17 mouse cellular contexts compared by ENCODE assay signal in genomic region chr13:99305186-99305585, GRCm38 (mm10). TPM values are rescaled to one million over a fixed set of nuclear protein-coding genes. Genes with fewer than 3 reads are reported as not detected.
DNase-seq lines count a peak whose midpoint lies in the region.
"Had no signal": no experiment of that assay in that cellular context is flagged by ENCODE, and none has a peak within 500 bp of the region (broad histone marks: within the 10 kb centered on the region; RNA-seq: fewer than 3 reads in every experiment).

No protein-coding gene starts in this region.

- DNase-seq in gastrocnemius, postnatal 14 days: peak; percentile 37
- DNase-seq in gastrocnemius, postnatal 4 days (ENCODE audit: low spot score in 2 of 2): no peak
- peak; percentile 15 to 49 for DNase-seq in lung, adult 18-20 months
- no peak for DNase-seq in lung, postnatal 4 days
- peak; percentile 69 for DNase-seq in lung, postnatal 25 days (ENCODE audit: low spot score)
- no peak for DNase-seq in adrenal gland, adult (ENCODE audit: inconsistent age in 2 of 2, low spot score in 1 of 2)
- DNase-seq: adrenal gland, adult 2 months; adrenal gland, postnatal 36 days; B cell, adult 2 months; cerebellum, adult 18-20 months; cerebellum, postnatal 10 days; forebrain, postnatal 0 days; kidney, adult 18-20 months; kidney, postnatal 25 days; right cerebral cortex, postnatal 4 days; thymus, adult 2 months; thymus, postnatal 36 days had no signal

- intact Hi-C loops in gastrocnemius, postnatal 14 days (cut with DNase I; ENCODE audit: low total_unique reads): no loop called here

RNA-seq across cellular contexts. Expression of gene Ptcd2, which starts 39.3 kb away (rescaled TPM):
- total RNA-seq in gastrocnemius, postnatal 14 days (2021): 10 to 100 TPM; 22.8 to 25.0 TPM
- 10 to 100 TPM; 26.9 to 31.2 TPM for total RNA-seq in gastrocnemius, postnatal 4 days (2021)

RNA-seq across cellular contexts. Expression of gene Mrps27, which starts 39.4 kb away (rescaled TPM):
- 10 to 100 TPM; 26.4 to 29.3 TPM for total RNA-seq in gastrocnemius, postnatal 14 days (2021)
- total RNA-seq in gastrocnemius, postnatal 4 days (2021): 10 to 100 TPM; 30.6 to 33.3 TPM

Comparison
In these comparisons a context has a peak if more than half of its experiments do, and no peak if none do; other contexts are left out.
1. DNase-seq: peak in gastrocnemius, postnatal 14 days (single experiment), lung, adult 18-20 months (2 of 2) and lung, postnatal 25 days (single experiment); none in gastrocnemius, postnatal 4 days (0 of 2), lung, postnatal 4 days (0 of 2) and adrenal gland, adult (0 of 2).